Mouse (Mus musculus): Measurements from ENCODE around the gene S100a3. TPM values are rescaled to one million over a fixed set of nuclear protein-coding genes. Genes with fewer than 3 reads are reported as not detected.

The S100a3 gene
- polyA plus RNA-seq, 1 experiment from 2014 or later = not detected

GRCm38 (mm10) chr3:90612728-90613291, 52.4 kb downstream of the S100a3 start, which contains the start of gene S100a6:
TSS of gene S100a6 (plus strand) at chr3:90612882.
- Histone ChIP-seq H3K4me1 (ENCODE audit: insufficient read depth) (peaks cover 4% of the 10 kb centered on the region; the same call in 1 of the 2 replicates), H3K4me2 (ENCODE audit: low read depth, low read length) (peak within 1 kb of the TSS; percentile 64), H3K36me3 (replicated peaks; ENCODE audit: insufficient read depth, low read length) (no peaks in the 10 kb centered on the region), H3K9ac (replicated peaks) (peak within 1 kb of the TSS; percentile 38), H3K4me3 (ENCODE audit: low read depth, low read length) (peak within 1 kb of the TSS; percentile 31), H3K27me3 (ENCODE audit: insufficient read depth, low read length) (no peaks in the 10 kb centered on the region), H3K27ac (ENCODE audit: low read depth) (no peak within 1 kb of the TSS), H3K9me3 (ENCODE audit: low read length) (no peaks in the 10 kb centered on the region)
- ATAC-seq (peak; percentile 59; the same call in 1 of the 2 replicates), DNase-seq (peak; percentile 66)
- no peak for TF ChIP-seq EP300 (IDR thresholded peaks at IDR 0.05; ENCODE audit: low read depth)
- peak; percentile 79 for TF ChIP-seq CTCF (IDR thresholded peaks at IDR 0.05; ENCODE audit: low read depth)
- WGBS (ENCODE audit: insufficient replicate concordance) = 6% methylated on average over 23 of the region's 23 CpGs

GRCm38 (mm10) chr3:90613461-90614147, 53.2 kb downstream of the S100a3 start:
- TF ChIP-seq CTCF (IDR thresholded peaks at IDR 0.05; ENCODE audit: low read depth) = no peak
- TF ChIP-seq EP300 (IDR thresholded peaks at IDR 0.05; ENCODE audit: low read depth) = no peak
- H3K9ac ChIP-seq (replicated peaks) = no peak overlapping the region; the same call in 1 of the 2 replicates
- no peak for DNase-seq
- no peak overlapping the region for H3K27ac ChIP-seq (ENCODE audit: low read depth)
- H3K4me2 ChIP-seq (ENCODE audit: low read depth, low read length) = peak overlapping the region; percentile 64
- H3K27me3 ChIP-seq (ENCODE audit: insufficient read depth, low read length) = no peaks in the 10 kb centered on the region
- peak overlapping the region; percentile 31 for H3K4me3 ChIP-seq (ENCODE audit: low read depth, low read length)
- H3K36me3 ChIP-seq (replicated peaks; ENCODE audit: insufficient read depth, low read length) = no peaks in the 10 kb centered on the region
- peaks cover 4% of the 10 kb centered on the region; the same call in 1 of the 2 replicates for H3K4me1 ChIP-seq (ENCODE audit: insufficient read depth)
- no peaks in the 10 kb centered on the region for H3K9me3 ChIP-seq (ENCODE audit: low read length)
- no peak for ATAC-seq
- 40% methylated on average over 7 of the region's 7 CpGs for WGBS (ENCODE audit: insufficient replicate concordance)

- H3K9me3 ChIP-seq (ENCODE audit: low read length) = no peaks in the 10 kb centered on the region
- DNase-seq (no peak), ATAC-seq (no peak)
- TF ChIP-seq EP300 (IDR thresholded peaks at IDR 0.05; ENCODE audit: low read depth) (no peak), CTCF (IDR thresholded peaks at IDR 0.05; ENCODE audit: low read depth) (no peak)
- H3K4me3 ChIP-seq (ENCODE audit: low read depth, low read length) = peak overlapping the region; percentile 31; the same call in 1 of the 2 replicates
- H3K9ac ChIP-seq (replicated peaks) = no peak overlapping the region
- no peaks in the 10 kb centered on the region for H3K36me3 ChIP-seq (replicated peaks; ENCODE audit: insufficient read depth, low read length)
- 71% methylated on average over 6 of the region's 6 CpGs for WGBS (ENCODE audit: insufficient replicate concordance)
- H3K27ac ChIP-seq (ENCODE audit: low read depth) = no peak overlapping the region
- H3K4me1 ChIP-seq (ENCODE audit: insufficient read depth) = peaks cover 4% of the 10 kb centered on the region; the same call in 1 of the 2 replicates
- peak overlapping the region; percentile 64 for H3K4me2 ChIP-seq (ENCODE audit: low read depth, low read length)
- no peaks in the 10 kb centered on the region for H3K27me3 ChIP-seq (ENCODE audit: insufficient read depth, low read length)
Measured at GRCm38 (mm10) chr3:90614148-90614530, 53.8 kb downstream of the S100a3 start.

- Histone ChIP-seq H3K4me1 (ENCODE audit: insufficient read depth) (peaks cover 4% of the 10 kb centered on the region; the same call in 1 of the 2 replicates), H3K9ac (replicated peaks) (no peak overlapping the region), H3K4me2 (ENCODE audit: low read depth, low read length) (peak overlapping the region; percentile 64), H3K36me3 (replicated peaks; ENCODE audit: insufficient read depth, low read length) (no peaks in the 10 kb centered on the region), H3K27me3 (ENCODE audit: insufficient read depth, low read length) (no peaks in the 10 kb centered on the region), H3K9me3 (ENCODE audit: low read length) (no peaks in the 10 kb centered on the region), H3K27ac (ENCODE audit: low read depth) (no peak overlapping the region), H3K4me3 (ENCODE audit: low read depth, low read length) (no peak overlapping the region)
- TF ChIP-seq EP300 (IDR thresholded peaks at IDR 0.05; ENCODE audit: low read depth) (no peak), CTCF (IDR thresholded peaks at IDR 0.05; ENCODE audit: low read depth) (no peak)
- WGBS (ENCODE audit: insufficient replicate concordance) = 62% methylated on average over 11 of the region's 11 CpGs
- no peak for DNase-seq
- peak; percentile 50 for ATAC-seq
Measured at GRCm38 (mm10) chr3:90614611-90615251, 54.4 kb downstream of the S100a3 start.

GRCm38 (mm10) chr3:90615415-90615814, 55.0 kb downstream of the S100a3 start:
- H3K4me3 ChIP-seq (ENCODE audit: low read depth, low read length) = no peak overlapping the region
- 13% methylated on average over 7 of the region's 7 CpGs for WGBS (ENCODE audit: insufficient replicate concordance)

GRCm38 (mm10) chr3:90615911-90616310, 55.5 kb downstream of the S100a3 start:
- Histone ChIP-seq H3K4me3 (ENCODE audit: low read depth, low read length) (no peak overlapping the region), H3K9ac (replicated peaks) (no peak overlapping the region), H3K9me3 (ENCODE audit: low read length) (no peaks in the 10 kb centered on the region), H3K36me3 (replicated peaks; ENCODE audit: insufficient read depth, low read length) (no peaks in the 10 kb centered on the region), H3K4me1 (ENCODE audit: insufficient read depth) (peaks cover 4% of the 10 kb centered on the region; the same call in 1 of the 2 replicates), H3K27me3 (ENCODE audit: insufficient read depth, low read length) (no peaks in the 10 kb centered on the region), H3K27ac (ENCODE audit: low read depth) (no peak overlapping the region), H3K4me2 (ENCODE audit: low read depth, low read length) (no peak overlapping the region)
- DNase-seq (no peak), ATAC-seq (no peak)
- 57% methylated on average over 1 of the region's 1 CpGs for WGBS (ENCODE audit: insufficient replicate concordance)
- TF ChIP-seq CTCF (IDR thresholded peaks at IDR 0.05; ENCODE audit: low read depth) = no peak
- TF ChIP-seq EP300 (IDR thresholded peaks at IDR 0.05; ENCODE audit: low read depth) = no peak

More at GRCm38 (mm10) chr3:90615415-90615814, 55.0 kb downstream of the S100a3 start:
- Histone ChIP-seq H3K4me2 (ENCODE audit: low read depth, low read length) (no peak overlapping the region), H3K36me3 (replicated peaks; ENCODE audit: insufficient read depth, low read length) (no peaks in the 10 kb centered on the region), H3K27ac (ENCODE audit: low read depth) (no peak overlapping the region), H3K9me3 (ENCODE audit: low read length) (no peaks in the 10 kb centered on the region), H3K27me3 (ENCODE audit: insufficient read depth, low read length) (no peaks in the 10 kb centered on the region), H3K9ac (replicated peaks) (no peak overlapping the region), H3K4me1 (ENCODE audit: insufficient read depth) (peaks cover 4% of the 10 kb centered on the region; the same call in 1 of the 2 replicates)
- DNase-seq = peak; percentile 75
- peak; percentile 68 for ATAC-seq
- TF ChIP-seq CTCF (IDR thresholded peaks at IDR 0.05; ENCODE audit: low read depth) (peak; percentile 85), EP300 (IDR thresholded peaks at IDR 0.05; ENCODE audit: low read depth) (no peak)

All from liver, postnatal 0 days (tissue).